Mouse (Mus musculus): ENCODE data around the gene Nup210.

DNA sequence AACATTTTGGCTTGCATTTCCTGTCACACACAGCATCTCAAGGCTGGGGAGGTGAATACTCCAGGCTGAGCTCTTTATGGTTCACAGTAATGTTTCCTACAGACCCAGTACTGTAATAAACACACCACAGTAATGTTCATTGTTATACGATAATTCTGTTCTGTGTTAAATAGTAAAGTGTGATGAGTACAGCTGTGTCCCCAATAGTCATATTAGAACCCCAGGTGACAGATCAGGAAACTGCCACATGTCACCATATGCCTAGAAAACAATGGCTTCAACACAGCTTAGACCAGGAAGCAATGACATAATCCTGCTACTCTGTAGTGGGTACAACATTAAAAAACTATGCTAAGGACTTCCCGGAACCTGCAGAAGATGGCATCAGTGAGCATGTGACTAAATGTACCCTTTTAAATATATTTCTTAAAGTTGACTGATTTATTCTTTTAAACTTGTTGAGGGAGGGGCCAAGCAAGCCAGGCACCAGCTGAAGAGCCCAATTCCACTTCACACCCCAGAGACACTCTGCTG is 7.6 kb downstream of the Nup210 start:
- TF ChIP-seq POLR2A (IDR thresholded peaks at IDR 0.05; ENCODE audit: insufficient read depth, low read depth, low read length) (no peak), CTCF (IDR thresholded peaks at IDR 0.05; ENCODE audit: insufficient read depth, low read depth, low read length) (no peak)

Measured in olfactory bulb, adult 2 months (tissue).